Mouse (Mus musculus) embryonic facial prominence, embryonic 14.5 days (tissue): ENCODE measurements around the gene Arl15. TPM values are rescaled to one million over a fixed set of nuclear protein-coding genes. Genes with fewer than 3 reads are reported as not detected.

ENCODE experiments used
- ATAC-seq: fragments of 200-750 bp; cut with Nextera tagmentation; 2 replicates; pipeline ENCODE4 v1.8.0; 2017; ENCODE audit warnings: low read depth, moderate number of reproducible peaks, moderate TSS enrichment
- DNase-seq: peaks from one replicate; pipeline ENCODE4 v3.0.0-alpha.2; 2015; ENCODE audit warnings: low spot score
- H3K27ac ChIP-seq: fragments of 300-500 bp; sonication (generic); replicated peaks from 2 replicates; pipeline ENCODE4 v1.5.1; 2014; ENCODE audit warnings: low read depth, mild to moderate bottlenecking, low read length, moderate library complexity
- H3K27me3 ChIP-seq: fragments of 300-500 bp; sonication (generic); replicated peaks from 2 replicates; pipeline ENCODE4 v1.6.1; 2014; ENCODE audit warnings: low read length; ENCODE audit not compliant: control insufficient read depth, insufficient read depth
- H3K36me3 ChIP-seq: fragments of 300-500 bp; sonication (generic); 2 replicates; pipeline ENCODE4 v1.6.1; 2014; ENCODE audit warnings: low read length, mixed read lengths; ENCODE audit not compliant: control insufficient read depth, insufficient read depth
- H3K4me1 ChIP-seq: fragments of 300-500 bp; sonication (generic); 2 replicates; pipeline ENCODE4 v1.6.1; 2014; ENCODE audit warnings: antibody characterized with exemption, low read length; ENCODE audit not compliant: control insufficient read depth, insufficient read depth
- H3K4me2 ChIP-seq: fragments of 300-500 bp; sonication (generic); 2 replicates; pipeline ENCODE4 v1.6.1; 2014; ENCODE audit warnings: low read depth, mild to moderate bottlenecking, low read length, moderate library complexity, mixed read lengths
- H3K4me3 ChIP-seq: fragments of 300-500 bp; sonication (generic); 2 replicates; pipeline ENCODE4 v1.5.1; 2014; ENCODE audit warnings: low read depth, mild to moderate bottlenecking, low read length
- H3K9ac ChIP-seq: fragments of 300-500 bp; sonication (generic); 2 replicates; pipeline ENCODE4 v1.6.1; 2014; ENCODE audit warnings: low read depth, mild to moderate bottlenecking, low read length, moderate library complexity, mixed read lengths
- H3K9me3 ChIP-seq: fragments of 300-500 bp; sonication (generic); 2 replicates; pipeline ENCODE4 v1.6.1; 2016; ENCODE audit warnings: low read length; ENCODE audit not compliant: control insufficient read depth
- WGBS: fragments of 180-500 bp; shearing (Covaris S2); extraction: QIAGEN DNeasy Blood & Tissue Kit; methylation state at CpG from one replicate; pipeline ENCODE4 v1.1.7; 2014; 5-methylcytosine and 5-hydroxymethylcytosine counted together
- polyA plus RNA-seq: library from polyadenylated mRNA; unstranded; fragments of >200 nt; fragmentation: Nextera tagmentation; extraction: Ambion mirVana; gene quantifications from 2 replicates; pipeline ENCODE4 v1.2.1, GENCODE M21; 2014

The Arl15 gene
- polyA plus RNA-seq, 1 experiment from 2014 or later, result 8.2 TPM

- no peak overlapping the region for H3K4me2 ChIP-seq
- H3K4me1 ChIP-seq, result no peaks in the 10 kb centered on the region
- no peaks in the 10 kb centered on the region for H3K27me3 ChIP-seq
- H3K9ac ChIP-seq, result no peak overlapping the region
- DNase-seq (no peak), ATAC-seq (no peak)
- no peak overlapping the region for H3K27ac ChIP-seq
- H3K4me3 ChIP-seq, result no peak overlapping the region
- H3K9me3 ChIP-seq, result no peaks in the 10 kb centered on the region
- H3K36me3 ChIP-seq, result no peaks in the 10 kb centered on the region; the same call in 1 of the 2 replicates
- WGBS, result 39% methylated on average over 9 of the region's 9 CpGs
Measured at GRCm38 (mm10) chr13:113914551-113914971, 120.3 kb downstream of the Arl15 start.

DNA sequence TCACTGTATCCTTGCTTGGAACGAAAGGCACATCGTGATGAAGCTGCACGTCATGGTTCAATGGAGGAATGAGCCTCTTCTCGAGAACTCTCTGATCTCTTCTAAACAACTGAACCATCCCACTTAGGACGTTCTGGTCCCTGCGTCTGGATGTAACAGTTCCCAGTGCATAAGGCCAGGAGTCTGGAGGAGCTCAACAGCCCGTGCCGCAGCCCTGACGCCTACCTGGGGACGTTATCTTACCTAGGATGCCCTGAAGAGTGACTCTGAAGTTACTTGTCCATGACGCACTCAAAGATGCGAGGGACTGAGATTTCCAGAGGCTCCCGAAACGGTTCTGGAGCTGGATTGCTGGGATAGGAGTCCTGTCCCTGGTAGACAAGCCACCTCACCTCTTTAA is 121.4 kb downstream of the Arl15 start:
- Histone ChIP-seq H3K9me3 (no peaks in the 10 kb centered on the region), H3K27ac (no peak overlapping the region), H3K4me2 (no peak overlapping the region), H3K9ac (no peak overlapping the region), H3K4me1 (no peaks in the 10 kb centered on the region), H3K4me3 (no peak overlapping the region), H3K27me3 (no peaks in the 10 kb centered on the region), H3K36me3 (no peaks in the 10 kb centered on the region; the same call in 1 of the 2 replicates)
- no peak for ATAC-seq
- WGBS, result 94% methylated on average over 14 of the region's 14 CpGs
- DNase-seq, result no peak

GRCm38 (mm10) chr13:113916761-113917160 is 122.5 kb downstream of the Arl15 start:
- ATAC-seq, result no peak
- WGBS, result 74% methylated on average over 5 of the region's 5 CpGs
- Histone ChIP-seq H3K4me2 (no peak overlapping the region), H3K9me3 (no peaks in the 10 kb centered on the region), H3K36me3 (no peaks in the 10 kb centered on the region; the same call in 1 of the 2 replicates), H3K27ac (no peak overlapping the region), H3K27me3 (no peaks in the 10 kb centered on the region), H3K9ac (no peak overlapping the region), H3K4me1 (no peaks in the 10 kb centered on the region), H3K4me3 (no peak overlapping the region)
- peak; percentile 16 for DNase-seq

- H3K4me1 ChIP-seq, result no peaks in the 10 kb centered on the region
- ATAC-seq (no peak), DNase-seq (no peak)
- no peak overlapping the region for H3K4me3 ChIP-seq
- H3K9ac ChIP-seq, result no peak overlapping the region
- no peaks in the 10 kb centered on the region for H3K9me3 ChIP-seq
- H3K27ac ChIP-seq, result no peak overlapping the region
- H3K4me2 ChIP-seq, result no peak overlapping the region
- WGBS, result 78% methylated on average over 6 of the region's 6 CpGs
- no peaks in the 10 kb centered on the region; the same call in 1 of the 2 replicates for H3K36me3 ChIP-seq
- H3K27me3 ChIP-seq, result no peaks in the 10 kb centered on the region
Measured at GRCm38 (mm10) chr13:113917376-113917775, 123.1 kb downstream of the Arl15 start.

GRCm38 (mm10) chr13:113917868-113918411 is 123.6 kb downstream of the Arl15 start:
- DNase-seq (peak; percentile 55), ATAC-seq (peak; percentile 75; the same call in 1 of the 2 replicates)
- Histone ChIP-seq H3K4me2 (no peak overlapping the region), H3K36me3 (no peaks in the 10 kb centered on the region; the same call in 1 of the 2 replicates), H3K4me3 (no peak overlapping the region), H3K4me1 (no peaks in the 10 kb centered on the region), H3K27ac (no peak overlapping the region), H3K9me3 (no peaks in the 10 kb centered on the region), H3K9ac (no peak overlapping the region), H3K27me3 (no peaks in the 10 kb centered on the region)
- 60% methylated on average over 15 of the region's 15 CpGs for WGBS

GRCm38 (mm10) chr13:113918668-113919067 is 124.4 kb downstream of the Arl15 start:
- no peak overlapping the region for H3K4me3 ChIP-seq
- H3K9ac ChIP-seq, result no peak overlapping the region
- WGBS, result 83% methylated on average over 7 of the region's 7 CpGs
- no peak overlapping the region for H3K27ac ChIP-seq
- ATAC-seq, result no peak
- no peaks in the 10 kb centered on the region for H3K9me3 ChIP-seq
- no peaks in the 10 kb centered on the region for H3K4me1 ChIP-seq
- no peak for DNase-seq
- no peaks in the 10 kb centered on the region for H3K27me3 ChIP-seq
- H3K36me3 ChIP-seq, result peaks cover under 1% of the 10 kb centered on the region; the same call in 1 of the 2 replicates
- no peak overlapping the region for H3K4me2 ChIP-seq

DNA sequence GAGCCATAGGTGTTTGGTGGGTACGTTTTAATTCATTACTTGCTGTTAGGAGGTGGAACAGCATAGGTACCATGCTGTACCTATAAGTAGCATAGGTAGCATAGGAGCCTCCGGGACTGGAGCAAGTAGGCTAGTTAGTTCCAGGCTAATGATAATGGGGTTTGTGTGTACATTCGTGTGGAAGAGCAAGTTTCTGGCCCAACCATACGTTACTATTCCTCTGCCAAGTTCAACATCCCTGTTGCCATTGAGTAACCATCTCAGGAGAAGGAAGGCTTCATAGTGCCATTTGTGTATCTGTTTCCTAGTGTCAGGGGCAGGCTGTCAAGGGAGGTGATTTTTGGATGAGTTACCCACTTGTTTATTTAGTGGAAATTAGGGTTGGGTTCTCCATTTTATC is 141.4 kb downstream of the Arl15 start:
- no peaks in the 10 kb centered on the region for H3K9me3 ChIP-seq
- no peak overlapping the region for H3K27ac ChIP-seq
- no peaks in the 10 kb centered on the region for H3K27me3 ChIP-seq
- 91% methylated on average over 4 of the region's 4 CpGs for WGBS
- H3K4me1 ChIP-seq, result no peaks in the 10 kb centered on the region
- ATAC-seq, result no peak
- no peak overlapping the region for H3K4me3 ChIP-seq
- H3K36me3 ChIP-seq, result no peaks in the 10 kb centered on the region
- no peak overlapping the region for H3K9ac ChIP-seq
- DNase-seq, result no peak
- no peak overlapping the region for H3K4me2 ChIP-seq

- H3K9me3 ChIP-seq, result no peaks in the 10 kb centered on the region
- no peak overlapping the region for H3K9ac ChIP-seq
- no peaks in the 10 kb centered on the region for H3K36me3 ChIP-seq
- no peaks in the 10 kb centered on the region for H3K27me3 ChIP-seq
- no peak overlapping the region for H3K4me3 ChIP-seq
- WGBS, result 86% methylated on average over 5 of the region's 5 CpGs
- ATAC-seq (no peak), DNase-seq (no peak)
- no peaks in the 10 kb centered on the region for H3K4me1 ChIP-seq
- H3K4me2 ChIP-seq, result no peak overlapping the region
- H3K27ac ChIP-seq, result no peak overlapping the region
Measured at GRCm38 (mm10) chr13:113937231-113937630, 142.9 kb downstream of the Arl15 start.

DNA sequence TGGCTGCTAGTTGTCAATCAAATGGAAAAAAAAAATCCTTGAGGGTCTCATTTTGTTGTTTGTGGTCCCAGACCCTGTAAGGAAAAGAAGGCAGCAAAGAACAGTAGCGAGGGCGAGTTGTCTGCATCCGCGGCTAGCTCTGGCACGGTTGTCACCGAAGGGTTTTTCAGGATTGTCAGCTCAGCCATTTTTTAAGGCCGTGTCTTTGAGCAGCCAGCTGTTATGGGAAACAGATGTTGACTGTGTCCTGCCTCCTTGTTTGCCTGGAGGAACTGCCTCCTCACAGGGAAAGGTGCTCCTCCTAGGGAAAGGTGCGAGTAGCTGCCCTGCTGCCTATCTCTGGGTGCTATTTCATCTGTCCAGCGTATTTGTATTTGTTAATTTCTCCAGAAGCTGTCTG is 144.3 kb downstream of the Arl15 start:
- H3K27me3 ChIP-seq, result no peaks in the 10 kb centered on the region
- peak; percentile 14 for DNase-seq
- ATAC-seq, result no peak
- no peak overlapping the region for H3K4me2 ChIP-seq
- no peak overlapping the region for H3K27ac ChIP-seq
- no peak overlapping the region for H3K4me3 ChIP-seq
- 50% methylated on average over 9 of the region's 9 CpGs for WGBS
- H3K4me1 ChIP-seq, result no peaks in the 10 kb centered on the region
- H3K9ac ChIP-seq, result no peak overlapping the region
- no peaks in the 10 kb centered on the region for H3K36me3 ChIP-seq
- H3K9me3 ChIP-seq, result no peaks in the 10 kb centered on the region
